Mouse (Mus musculus) C2C12 (cell line): ENCODE data around the gene Kmt2d. TPM values are rescaled to one million over a fixed set of nuclear protein-coding genes. Genes with fewer than 3 reads are reported as not detected.

Experiments used
- H3K27me3 ChIP-seq: one replicate; pipeline ENCODE4 v1.6.1; 2011; ENCODE audit not compliant: control insufficient read depth, insufficient read depth, insufficient read length
- H3K36me3 ChIP-seq: one replicate; pipeline ENCODE4 v1.6.1; 2011; ENCODE audit not compliant: control insufficient read depth, insufficient read depth
- H3K4me3 ChIP-seq: one replicate; pipeline ENCODE4 v1.5.1; 2011; ENCODE audit warnings: mild to moderate bottlenecking, control low read depth; ENCODE audit not compliant: poor library complexity, insufficient read depth, severe bottlenecking
- H3K79me2 ChIP-seq: one replicate; pipeline ENCODE4 v1.6.1; 2011; ENCODE audit not compliant: control insufficient read depth, insufficient read depth
- H3K79me3 ChIP-seq: one replicate; pipeline ENCODE4 v1.6.1; 2011; ENCODE audit warnings: low read depth, control low read depth
- H3ac ChIP-seq: one replicate; pipeline ENCODE3; 2011; ENCODE audit warnings: low read depth; ENCODE audit not compliant: control insufficient read depth, insufficient read length
- CEBPB ChIP-seq: IDR thresholded peaks from one replicate; pipeline ENCODE4 v1.6.1; 2011; ENCODE audit warnings: low read depth, mild to moderate bottlenecking, control low read depth, moderate library complexity
- CTCF ChIP-seq: IDR thresholded peaks from one replicate; pipeline ENCODE4 v1.5.1; 2011; ENCODE audit not compliant: control insufficient read depth, insufficient read depth, insufficient read length
- FOSL1 ChIP-seq: IDR thresholded peaks from one replicate; pipeline ENCODE4 v1.8.0; 2011; ENCODE audit warnings: mild to moderate bottlenecking, low read length; ENCODE audit not compliant: poor library complexity, insufficient read depth, severe bottlenecking
- MAX ChIP-seq: IDR thresholded peaks from one replicate; pipeline ENCODE4 v1.6.1; 2011; ENCODE audit warnings: mild to moderate bottlenecking, control low read depth
- MYOD1 ChIP-seq: IDR thresholded peaks from one replicate; pipeline ENCODE4 v1.6.1; 2011; ENCODE audit warnings: low read depth; ENCODE audit not compliant: control insufficient read depth, insufficient read length
- MYOG ChIP-seq: IDR thresholded peaks from one replicate; pipeline ENCODE4 v1.6.1; 2011; ENCODE audit not compliant: control insufficient read depth, insufficient read length; ENCODE audit errors: extremely low read depth
- USF1 ChIP-seq: IDR thresholded peaks from one replicate; pipeline ENCODE4 v1.6.1; 2011; ENCODE audit warnings: low read depth, mild to moderate bottlenecking, control low read depth, moderate library complexity
- polyA plus RNA-seq: library from polyadenylated mRNA; unstranded; fragments of >200 nt; fragmentation: generic; extraction: Trizol; gene quantifications from one replicate; pipeline ENCODE4 v1.2.1, GENCODE M21; 2012; ENCODE audit warnings: missing spikeins

The Kmt2d gene
- polyA plus RNA-seq, 1 experiment: 23.8 TPM

DNA sequence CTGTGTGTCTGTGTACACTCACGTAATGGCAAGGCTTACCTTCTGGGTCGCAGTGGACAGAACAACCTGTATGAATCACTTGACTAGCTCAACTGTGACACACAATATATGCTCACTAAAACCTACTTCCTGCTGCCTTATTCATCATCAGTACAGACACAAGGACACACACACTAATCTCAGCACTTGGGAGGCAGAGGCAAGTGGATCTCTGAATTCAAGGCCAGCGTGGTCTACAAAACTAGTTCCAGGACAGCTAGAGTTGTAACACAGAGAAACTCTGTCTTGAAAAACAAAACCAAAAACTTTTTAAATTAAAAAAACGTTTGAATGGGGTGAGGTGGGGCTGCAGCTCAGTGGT, 33.3 kb downstream of the Kmt2d start:
- no peaks in the 10 kb centered on the region for H3K79me3 ChIP-seq
- peaks cover 95% of the 10 kb centered on the region for H3K36me3 ChIP-seq
- TF ChIP-seq MAX (no peak), USF1 (no peak), MYOD1 (no peak), CTCF (no peak), MYOG (no peak), FOSL1 (no peak), CEBPB (no peak)
- no peak overlapping the region for H3K4me3 ChIP-seq
- H3ac ChIP-seq: no peak overlapping the region
- peaks cover 20% of the 10 kb centered on the region for H3K79me2 ChIP-seq
- H3K27me3 ChIP-seq: no peaks in the 10 kb centered on the region

DNA sequence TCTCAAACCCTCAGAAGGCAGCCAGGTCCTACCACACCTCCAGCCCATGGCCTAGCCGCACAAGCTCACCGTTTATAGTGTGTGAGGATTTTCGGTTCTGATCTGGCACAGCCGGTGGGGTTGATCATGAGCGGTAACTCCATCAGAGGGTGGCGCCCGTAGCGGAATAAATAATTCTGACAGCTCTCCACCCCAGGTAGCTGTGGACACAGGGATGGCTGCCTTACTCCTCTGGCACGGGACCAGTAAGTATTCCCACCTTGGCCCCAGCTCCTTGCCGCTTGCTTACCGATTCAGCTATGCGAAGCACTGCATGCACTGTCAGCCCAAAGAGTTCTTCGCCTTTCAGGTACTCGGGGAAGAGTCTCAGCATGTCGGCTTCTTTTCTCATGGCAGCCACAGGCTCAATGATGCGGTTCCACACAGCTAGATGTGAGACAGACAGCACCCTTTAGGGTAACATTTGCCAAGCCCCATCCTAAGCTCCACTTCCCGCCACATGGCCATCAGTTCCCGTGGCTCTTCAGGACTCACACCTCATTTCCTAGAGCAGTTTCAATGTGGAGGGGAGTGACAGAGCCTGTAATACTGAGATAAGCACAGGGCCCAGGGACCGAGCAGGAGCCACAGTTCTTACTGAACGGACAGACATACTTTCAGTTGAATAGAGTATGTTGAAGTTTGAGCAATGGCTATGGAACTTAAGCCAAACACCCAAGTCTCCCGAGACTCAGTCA, 33.8 kb downstream of the Kmt2d start:
- TF ChIP-seq MYOG: no peak
- no peak for TF ChIP-seq MYOD1
- no peak for TF ChIP-seq CTCF
- no peak for TF ChIP-seq FOSL1
- no peak for TF ChIP-seq MAX
- no peak for TF ChIP-seq CEBPB
- no peak for TF ChIP-seq USF1
- H3K79me2 ChIP-seq: peaks cover 20% of the 10 kb centered on the region
- no peak overlapping the region for H3K4me3 ChIP-seq
- no peak overlapping the region for H3ac ChIP-seq
- no peaks in the 10 kb centered on the region for H3K27me3 ChIP-seq
- H3K36me3 ChIP-seq: peaks cover 90% of the 10 kb centered on the region
- no peaks in the 10 kb centered on the region for H3K79me3 ChIP-seq

DNA sequence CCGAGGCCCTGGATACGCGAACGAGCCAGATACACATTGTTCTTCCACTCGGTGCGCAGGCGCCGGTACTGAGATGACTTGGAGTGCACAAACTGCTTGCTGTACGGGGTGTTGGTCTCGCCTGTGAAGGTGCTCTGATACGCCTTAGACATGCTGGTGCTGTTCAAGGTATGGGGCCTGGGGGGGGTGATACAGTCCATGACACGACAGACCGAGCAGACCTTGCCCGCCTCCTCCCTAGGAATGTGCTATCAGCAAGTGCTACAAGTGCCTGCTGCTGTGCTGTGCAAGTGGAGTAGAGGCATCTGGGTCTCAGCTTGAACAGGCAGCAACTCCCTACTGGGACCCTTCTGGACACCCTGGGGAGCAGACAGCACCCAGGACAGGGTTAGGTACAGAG, 35.7 kb downstream of the Kmt2d start:
- no peak overlapping the region for H3ac ChIP-seq
- H3K4me3 ChIP-seq: no peak overlapping the region
- H3K79me2 ChIP-seq: peaks cover 28% of the 10 kb centered on the region
- H3K27me3 ChIP-seq: no peaks in the 10 kb centered on the region
- TF ChIP-seq MAX (no peak), CEBPB (no peak), USF1 (no peak), CTCF (no peak), FOSL1 (no peak), MYOG (no peak), MYOD1 (no peak)
- peaks cover 1% of the 10 kb centered on the region for H3K79me3 ChIP-seq
- H3K36me3 ChIP-seq: peaks cover 71% of the 10 kb centered on the region

DNA sequence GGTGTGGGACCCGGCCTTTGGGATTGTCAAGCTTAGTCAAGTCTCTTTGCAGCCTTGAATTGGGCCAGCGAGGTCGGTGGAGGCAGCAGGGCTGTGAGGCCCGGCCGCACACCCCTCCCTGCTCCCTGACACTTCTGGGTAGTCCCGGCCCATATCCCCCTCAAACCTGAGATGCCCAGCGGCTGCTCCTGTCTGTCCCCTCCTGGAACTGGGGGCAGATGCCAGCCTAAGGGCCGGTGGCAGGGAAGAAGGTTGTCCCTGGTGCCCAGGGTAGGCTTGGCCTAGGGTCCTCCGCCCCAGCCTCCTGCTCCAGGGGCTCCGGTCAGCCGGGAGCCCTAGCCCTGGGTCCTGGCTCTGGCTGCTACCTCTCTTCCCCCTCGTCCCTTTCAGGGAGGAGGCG, 36.9 kb downstream of the Kmt2d start:
- peaks cover 33% of the 10 kb centered on the region for H3K79me2 ChIP-seq
- H3K4me3 ChIP-seq: no peak overlapping the region
- peaks cover 14% of the 10 kb centered on the region for H3K79me3 ChIP-seq
- no peak for TF ChIP-seq CTCF
- no peak for TF ChIP-seq MAX
- TF ChIP-seq FOSL1: no peak
- TF ChIP-seq MYOG: no peak
- no peak for TF ChIP-seq CEBPB
- TF ChIP-seq MYOD1: no peak
- TF ChIP-seq USF1: no peak
- no peaks in the 10 kb centered on the region for H3K27me3 ChIP-seq
- H3ac ChIP-seq: no peak overlapping the region
- H3K36me3 ChIP-seq: peaks cover 59% of the 10 kb centered on the region

GRCm38 (mm10) chr15:98833281-98833680, 37.7 kb downstream of the Kmt2d start:
- TF ChIP-seq FOSL1 (no peak), MYOD1 (no peak), CEBPB (no peak), MAX (no peak), MYOG (no peak)
- Histone ChIP-seq H3ac (no peak overlapping the region), H3K36me3 (peaks cover 55% of the 10 kb centered on the region), H3K4me3 (no peak overlapping the region), H3K79me3 (peaks cover 18% of the 10 kb centered on the region), H3K79me2 (peaks cover 33% of the 10 kb centered on the region), H3K27me3 (no peaks in the 10 kb centered on the region)

DNA sequence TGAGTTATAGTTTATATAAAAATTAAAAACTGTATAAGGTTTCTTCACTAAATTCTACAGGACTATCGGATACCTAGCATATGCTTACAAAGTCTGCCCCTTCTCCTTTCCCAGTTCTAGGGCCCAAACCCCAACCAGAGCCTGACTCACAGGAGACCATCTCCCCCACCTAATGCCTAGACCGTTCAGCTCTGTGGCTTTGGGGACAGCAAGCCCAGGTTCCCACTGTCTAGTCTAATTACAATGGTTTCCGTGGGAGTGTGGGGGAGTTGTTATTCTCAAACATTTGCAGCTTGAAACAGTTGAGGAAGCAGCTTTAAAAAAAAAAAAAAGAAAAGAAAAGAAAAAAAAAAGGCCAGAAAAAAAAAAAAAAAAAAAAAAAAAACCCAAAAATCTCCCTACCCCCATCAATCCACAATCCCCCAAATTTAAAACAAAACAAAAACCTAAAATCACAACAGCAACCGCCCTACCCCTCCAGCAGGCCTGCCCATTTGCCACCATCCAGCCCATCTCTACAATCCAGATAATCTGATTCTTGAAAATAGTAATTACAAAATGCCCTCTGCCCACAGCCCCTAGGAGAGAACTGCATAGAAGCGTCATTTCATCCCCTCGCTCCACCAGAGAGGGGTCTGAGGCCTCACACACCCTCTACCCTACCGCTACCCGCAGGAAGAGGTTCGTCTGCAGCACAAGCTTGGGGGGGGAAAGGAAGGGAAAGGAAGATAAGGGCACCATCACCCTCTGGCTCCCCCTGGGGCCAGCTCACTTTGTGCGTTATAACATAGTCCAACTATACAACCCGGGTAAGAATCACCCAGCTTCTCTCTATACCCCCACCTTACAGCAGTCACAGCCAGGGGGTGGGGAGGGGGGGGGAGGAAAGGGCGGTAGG, 38.6 kb downstream of the Kmt2d start:
- no peak overlapping the region for H3ac ChIP-seq
- no peaks in the 10 kb centered on the region for H3K27me3 ChIP-seq
- H3K79me2 ChIP-seq: peaks cover 37% of the 10 kb centered on the region
- TF ChIP-seq MAX: no peak
- TF ChIP-seq MYOG: no peak
- TF ChIP-seq CTCF: no peak
- no peak for TF ChIP-seq MYOD1
- TF ChIP-seq FOSL1: no peak
- no peak for TF ChIP-seq USF1
- no peak for TF ChIP-seq CEBPB
- H3K4me3 ChIP-seq: no peak overlapping the region
- peaks cover 24% of the 10 kb centered on the region for H3K79me3 ChIP-seq
- peaks cover 54% of the 10 kb centered on the region for H3K36me3 ChIP-seq
